Mouse (Mus musculus) lung, adult 2 months (tissue): ENCODE results near the gene Pam16.

Source experiments
- CTCF ChIP-seq: fragments of 200-500 bp; IDR thresholded peaks from 2 replicates; pipeline ENCODE4 v1.5.1; 2011; ENCODE audit warnings: mild to moderate bottlenecking, low read length, control low read depth; ENCODE audit not compliant: insufficient read depth
- POLR2A ChIP-seq: fragments of 200-500 bp; IDR thresholded peaks from 2 replicates; pipeline ENCODE4 v1.6.1; 2011; ENCODE audit warnings: low read depth, mild to moderate bottlenecking, control low read depth, low read length, borderline replicate concordance; ENCODE audit errors: extremely low read depth

DNA sequence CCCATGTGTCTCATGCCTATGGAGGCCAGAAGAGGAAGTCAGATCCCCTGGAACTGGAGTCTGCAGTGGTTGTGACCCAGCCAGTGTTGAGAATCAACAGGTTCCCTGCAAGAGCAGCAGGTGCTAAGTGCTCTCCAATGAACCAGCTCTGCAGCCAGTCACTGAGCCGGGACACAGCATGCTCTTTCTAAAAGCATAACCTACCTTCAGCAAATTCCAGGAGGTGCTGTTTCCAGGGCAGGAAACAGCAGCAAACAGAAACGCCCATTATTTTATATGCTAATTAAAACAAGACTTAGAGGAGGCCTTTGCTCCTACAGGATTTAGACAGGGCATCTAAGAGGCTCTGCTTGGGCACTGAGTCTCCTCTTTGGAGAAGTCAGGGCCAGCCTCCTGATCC lies 48.8 kb downstream of the Pam16 start:
- no peak for TF ChIP-seq CTCF
- TF ChIP-seq POLR2A: no peak
